Mouse (Mus musculus) right cerebral cortex, adult 2 months (tissue): ENCODE measurements around the gene Ly6g5c.
A peak's percentile ranks its signal among the peaks of the same experiment; 100 is the strongest.
"Not testable (repeated sequence)": the region's sequence is repeated elsewhere in the genome, so short reads cannot be mapped to it uniquely, and the experiment has no call there.

Source experiments
- DNase-seq, 2 experiments: peaks; one replicate each; pipeline ENCODE4 v3.0.0; 2021 to 2022; ENCODE audit warnings: low spot score in 2 of 2

Gene Ly6g5c

GRCm38 (mm10) chr17:35106522-35106921, 1.6 kb upstream of the Ly6g5c start:
- no peak for DNase-seq

- no peak for DNase-seq
Measured at GRCm38 (mm10) chr17:35111774-35112173, 3.7 kb downstream of the Ly6g5c start.

GRCm38 (mm10) chr17:35115046-35116019, 7.3 kb downstream of the Ly6g5c start, which contains the start of gene Ly6g5b:
Ly6g5b (minus strand) TSS chr17:35115428.
- no peak for DNase-seq

GRCm38 (mm10) chr17:35120745-35121142, 12.7 kb downstream of the Ly6g5c start:
- DNase-seq = no peak

GRCm38 (mm10) chr17:35121143-35121799, 13.2 kb downstream of the Ly6g5c start, which contains the start of gene Gpank1:
Gpank1 (plus strand) TSS chr17:35121455.
- DNase-seq = peak; percentile 97 to 98

GRCm38 (mm10) chr17:35121871-35122303, 13.8 kb downstream of the Ly6g5c start, which contains the start of gene Csnk2b:
Csnk2b (minus strand) TSS chr17:35122053.
- peak; percentile 72 to 78 for DNase-seq

- DNase-seq = not testable (repeated sequence)
Measured at GRCm38 (mm10) chr17:35123287-35123686, 15.2 kb downstream of the Ly6g5c start.

- not testable (repeated sequence) for DNase-seq
Measured at GRCm38 (mm10) chr17:35124261-35124896, 16.3 kb downstream of the Ly6g5c start.

- DNase-seq = no peak
Measured at GRCm38 (mm10) chr17:35125081-35125480, 17.0 kb downstream of the Ly6g5c start.

GRCm38 (mm10) chr17:35125578-35125977, 17.5 kb downstream of the Ly6g5c start:
- no peak for DNase-seq

GRCm38 (mm10) chr17:35126206-35126611, 18.1 kb downstream of the Ly6g5c start, which contains the start of gene D17H6S53E:
D17H6S53E (plus strand) TSS chr17:35126373.
- peak; percentile 66 to 72 for DNase-seq

GRCm38 (mm10) chr17:35127017-35127416, 18.9 kb downstream of the Ly6g5c start:
- DNase-seq = no peak

- DNase-seq = no peak
Measured at GRCm38 (mm10) chr17:35128996-35129395, 20.9 kb downstream of the Ly6g5c start.

GRCm38 (mm10) chr17:35131038-35131437, 23.0 kb downstream of the Ly6g5c start:
- DNase-seq = no peak

GRCm38 (mm10) chr17:35131500-35132173, 23.6 kb downstream of the Ly6g5c start, which contains the start of gene Apom:
Apom (minus strand) TSS chr17:35132050.
- no peak for DNase-seq

GRCm38 (mm10) chr17:35132174-35132560, 24.1 kb downstream of the Ly6g5c start:
- DNase-seq = no peak

- no peak for DNase-seq
Measured at GRCm38 (mm10) chr17:35133517-35133916, 25.4 kb downstream of the Ly6g5c start.

GRCm38 (mm10) chr17:35134801-35135590, 26.9 kb downstream of the Ly6g5c start, which contains the start of gene Bag6:
Bag6 (plus strand) TSS chr17:35135178.
- DNase-seq = peak; percentile 91 to 95

GRCm38 (mm10) chr17:35135591-35136320, 27.7 kb downstream of the Ly6g5c start:
- DNase-seq = no peak

GRCm38 (mm10) chr17:35139269-35139668, 31.2 kb downstream of the Ly6g5c start:
- no peak for DNase-seq
